Mouse (Mus musculus): ENCODE measurements around the gene Ccnc. TPM values are rescaled to one million over a fixed set of nuclear protein-coding genes. Genes with fewer than 3 reads are reported as not detected.
A peak's percentile ranks its signal among the peaks of the same experiment; 100 is the strongest.
"Not testable (repeated sequence)": the region's sequence is repeated elsewhere in the genome, so short reads cannot be mapped to it uniquely, and the experiment has no call there.

Gene Ccnc
- polyA plus RNA-seq, 1 experiment from 2014 or later, result 38.8 TPM

GRCm38 (mm10) chr4:21705046-21705445, 22.5 kb upstream of the Ccnc start:
- no peak overlapping the region for H3K4me2 ChIP-seq
- no peak overlapping the region for H3K4me3 ChIP-seq (ENCODE audit: low read depth, low read length)
- no peaks in the 10 kb centered on the region for H3K27me3 ChIP-seq (replicated peaks; ENCODE audit: control insufficient read depth, insufficient read depth, low read length)
- H3K36me3 ChIP-seq (ENCODE audit: control insufficient read depth, insufficient read depth, low read length), result no peaks in the 10 kb centered on the region
- no peak overlapping the region for H3K27ac ChIP-seq (ENCODE audit: low read depth, low read length)
- DNase-seq (ENCODE audit: low spot score) (no peak), ATAC-seq (replicated peaks; ENCODE audit: low FRiP score) (no peak)
- H3K9ac ChIP-seq (ENCODE audit: low read depth, low read length), result no peak overlapping the region
- H3K4me1 ChIP-seq (replicated peaks; ENCODE audit: control insufficient read depth, insufficient read depth, low read length), result no peaks in the 10 kb centered on the region
- H3K9me3 ChIP-seq (ENCODE audit: control insufficient read depth, low read length), result no peaks in the 10 kb centered on the region
- 39% methylated on average over 1 of the region's 1 CpGs for WGBS

DNA sequence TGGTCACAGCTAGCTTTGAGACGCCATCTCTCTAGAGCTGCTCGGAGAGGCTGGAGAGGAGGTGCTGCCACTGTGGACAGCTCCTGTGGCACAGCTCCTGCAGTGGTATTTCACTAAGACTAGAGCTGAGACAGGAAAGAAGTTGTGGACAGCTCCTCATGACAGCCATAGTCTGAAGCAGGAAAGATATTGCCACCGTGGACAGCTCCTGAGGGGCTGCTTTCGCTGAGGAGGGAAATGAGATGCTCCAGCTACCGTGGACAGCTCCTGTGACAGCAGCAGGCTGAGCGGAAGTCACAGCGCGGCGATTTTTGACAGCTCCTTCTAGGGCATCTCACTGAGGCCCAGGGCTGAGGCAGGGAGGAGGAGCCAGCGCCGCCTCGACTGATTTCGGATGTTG, 15.4 kb upstream of the Ccnc start:
- Histone ChIP-seq H3K27me3 (replicated peaks; ENCODE audit: control insufficient read depth, insufficient read depth, low read length) (no peaks in the 10 kb centered on the region; the same call in 1 of the 2 replicates), H3K4me2 (no peak overlapping the region), H3K36me3 (ENCODE audit: control insufficient read depth, insufficient read depth, low read length) (no peaks in the 10 kb centered on the region), H3K9me3 (ENCODE audit: control insufficient read depth, low read length) (no peaks in the 10 kb centered on the region), H3K27ac (ENCODE audit: low read depth, low read length) (no peak overlapping the region), H3K4me3 (ENCODE audit: low read depth, low read length) (no peak overlapping the region), H3K4me1 (replicated peaks; ENCODE audit: control insufficient read depth, insufficient read depth, low read length) (no peaks in the 10 kb centered on the region), H3K9ac (ENCODE audit: low read depth, low read length) (no peak overlapping the region)
- WGBS, result 6% methylated on average over 13 of the region's 13 CpGs
- DNase-seq (ENCODE audit: low spot score), result peak; percentile 80
- peak; percentile 86 for ATAC-seq (replicated peaks; ENCODE audit: low FRiP score)

- no peaks in the 10 kb centered on the region for H3K4me1 ChIP-seq (replicated peaks; ENCODE audit: control insufficient read depth, insufficient read depth, low read length)
- no peak for ATAC-seq (replicated peaks; ENCODE audit: low FRiP score)
- WGBS, result 64% methylated on average over 7 of the region's 7 CpGs
Observed at GRCm38 (mm10) chr4:21722752-21723334, 4.7 kb upstream of the Ccnc start.

DNA sequence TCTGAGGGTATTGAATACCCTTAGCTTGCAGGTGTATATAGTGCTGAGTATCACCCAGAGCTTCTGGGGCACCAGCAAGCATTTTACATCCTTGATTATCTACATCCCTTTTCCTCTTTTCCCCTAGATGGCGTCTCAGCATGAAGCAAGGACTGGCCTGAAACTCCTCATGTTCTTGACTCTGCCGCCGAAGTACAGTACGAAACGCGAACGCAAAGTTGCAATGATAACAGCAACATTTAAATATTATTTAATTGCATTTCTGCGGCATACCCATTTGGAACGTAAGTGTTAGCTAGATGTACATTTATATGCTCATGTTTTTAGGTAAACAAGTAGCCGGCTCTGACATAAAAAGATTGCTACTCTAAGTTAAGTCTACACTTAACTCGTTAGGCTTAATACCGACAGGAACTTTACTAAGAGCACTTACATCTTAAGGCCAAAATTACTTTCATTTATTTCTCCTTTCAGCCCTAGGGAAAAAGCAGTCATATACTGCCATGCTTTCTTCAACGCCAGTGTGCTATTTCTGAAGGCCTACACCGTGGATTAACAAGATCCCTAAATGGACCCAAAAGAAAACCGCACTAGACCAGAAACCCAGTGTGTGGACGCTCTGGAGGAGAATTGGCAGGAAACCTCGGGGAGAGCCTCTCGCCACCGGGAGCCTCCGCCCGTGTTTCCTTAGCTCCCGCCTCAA, 438 bp upstream of the Ccnc start:
- ATAC-seq (replicated peaks; ENCODE audit: low FRiP score) (peak; percentile 56), DNase-seq (ENCODE audit: low spot score) (peak; percentile 37)
- Histone ChIP-seq H3K36me3 (ENCODE audit: control insufficient read depth, insufficient read depth, low read length) (no peaks in the 10 kb centered on the region), H3K4me1 (replicated peaks; ENCODE audit: control insufficient read depth, insufficient read depth, low read length) (no peaks in the 10 kb centered on the region), H3K27ac (ENCODE audit: low read depth, low read length) (peak overlapping the region; percentile 78), H3K9me3 (ENCODE audit: control insufficient read depth, low read length) (no peaks in the 10 kb centered on the region), H3K27me3 (replicated peaks; ENCODE audit: control insufficient read depth, insufficient read depth, low read length) (no peaks in the 10 kb centered on the region), H3K9ac (ENCODE audit: low read depth, low read length) (peak overlapping the region; percentile 87), H3K4me3 (ENCODE audit: low read depth, low read length) (peak overlapping the region; percentile 90), H3K4me2 (peak overlapping the region; percentile 76)
- WGBS, result under 1% methylated on average over 22 of the region's 22 CpGs

More at GRCm38 (mm10) chr4:21722752-21723334, 4.7 kb upstream of the Ccnc start:
- Histone ChIP-seq H3K9ac (ENCODE audit: low read depth, low read length) (no peak overlapping the region), H3K27me3 (replicated peaks; ENCODE audit: control insufficient read depth, insufficient read depth, low read length) (no peaks in the 10 kb centered on the region), H3K36me3 (ENCODE audit: control insufficient read depth, insufficient read depth, low read length) (no peaks in the 10 kb centered on the region), H3K4me3 (ENCODE audit: low read depth, low read length) (no peak overlapping the region), H3K27ac (ENCODE audit: low read depth, low read length) (no peak overlapping the region), H3K4me2 (no peak overlapping the region), H3K9me3 (ENCODE audit: control insufficient read depth, low read length) (no peaks in the 10 kb centered on the region)
- no peak for DNase-seq (ENCODE audit: low spot score)

- DNase-seq (ENCODE audit: low spot score), result no peak
- WGBS, result 85% methylated on average over 4 of the region's 4 CpGs
- no peak overlapping the region for H3K27ac ChIP-seq (ENCODE audit: low read depth, low read length)
- H3K4me1 ChIP-seq (replicated peaks; ENCODE audit: control insufficient read depth, insufficient read depth, low read length), result no peaks in the 10 kb centered on the region
- H3K27me3 ChIP-seq (replicated peaks; ENCODE audit: control insufficient read depth, insufficient read depth, low read length), result no peaks in the 10 kb centered on the region
- no peak overlapping the region for H3K4me2 ChIP-seq
- H3K4me3 ChIP-seq (ENCODE audit: low read depth, low read length), result no peak overlapping the region
- no peaks in the 10 kb centered on the region for H3K9me3 ChIP-seq (ENCODE audit: control insufficient read depth, low read length)
- H3K36me3 ChIP-seq (ENCODE audit: control insufficient read depth, insufficient read depth, low read length), result no peaks in the 10 kb centered on the region
- no peak overlapping the region for H3K9ac ChIP-seq (ENCODE audit: low read depth, low read length)
- no peak for ATAC-seq (replicated peaks; ENCODE audit: low FRiP score)
Observed at GRCm38 (mm10) chr4:21739169-21739568, 11.7 kb downstream of the Ccnc start.

DNA sequence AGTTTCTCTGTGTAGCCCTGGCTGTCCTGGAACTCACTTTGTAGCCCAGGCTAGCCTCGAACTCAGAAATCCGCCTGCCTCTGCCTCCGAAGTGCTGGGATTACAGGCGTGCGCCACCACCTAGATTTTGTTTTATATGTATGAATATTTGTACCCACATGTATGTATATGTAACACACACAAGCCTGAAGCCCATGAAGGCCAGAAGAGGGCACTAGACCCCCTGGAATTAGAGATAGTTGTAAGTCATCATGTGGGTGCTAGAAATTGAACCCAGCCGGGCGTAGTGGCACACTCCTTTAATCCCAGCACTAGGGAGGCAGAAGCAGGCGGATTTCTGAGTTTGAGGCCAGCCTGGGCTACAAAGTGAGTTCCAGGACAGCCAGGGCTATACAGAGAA, 16.6 kb downstream of the Ccnc start:
- not testable (repeated sequence) for H3K4me1 ChIP-seq (replicated peaks; ENCODE audit: control insufficient read depth, insufficient read depth, low read length); H3K4me3 ChIP-seq (ENCODE audit: low read depth, low read length); H3K27ac ChIP-seq (ENCODE audit: low read depth, low read length); H3K36me3 ChIP-seq (ENCODE audit: control insufficient read depth, insufficient read depth, low read length); H3K4me2 ChIP-seq; H3K9ac ChIP-seq (ENCODE audit: low read depth, low read length); ATAC-seq (replicated peaks; ENCODE audit: low FRiP score); DNase-seq (ENCODE audit: low spot score); H3K27me3 ChIP-seq (replicated peaks; ENCODE audit: control insufficient read depth, insufficient read depth, low read length); H3K9me3 ChIP-seq (ENCODE audit: control insufficient read depth, low read length)
- 89% methylated on average over 8 of the region's 8 CpGs for WGBS

- Histone ChIP-seq H3K4me1 (replicated peaks; ENCODE audit: control insufficient read depth, insufficient read depth, low read length) (no peaks in the 10 kb centered on the region), H3K9ac (ENCODE audit: low read depth, low read length) (no peak overlapping the region), H3K36me3 (ENCODE audit: control insufficient read depth, insufficient read depth, low read length) (no peaks in the 10 kb centered on the region), H3K9me3 (ENCODE audit: control insufficient read depth, low read length) (no peaks in the 10 kb centered on the region), H3K4me2 (no peak overlapping the region), H3K4me3 (ENCODE audit: low read depth, low read length) (no peak overlapping the region), H3K27me3 (replicated peaks; ENCODE audit: control insufficient read depth, insufficient read depth, low read length) (no peaks in the 10 kb centered on the region), H3K27ac (ENCODE audit: low read depth, low read length) (no peak overlapping the region)
- ATAC-seq (replicated peaks; ENCODE audit: low FRiP score), result no peak
- 76% methylated on average over 5 of the region's 5 CpGs for WGBS
- no peak for DNase-seq (ENCODE audit: low spot score)
Observed at GRCm38 (mm10) chr4:21745723-21746122, 18.2 kb downstream of the Ccnc start.

- Histone ChIP-seq H3K4me3 (ENCODE audit: low read depth, low read length) (no peak overlapping the region), H3K9me3 (ENCODE audit: control insufficient read depth, low read length) (0 out of 2 replicates have a peak, but pooled peaks cover 3% of the 10 kb centered on the region), H3K36me3 (ENCODE audit: control insufficient read depth, insufficient read depth, low read length) (peaks cover 4% of the 10 kb centered on the region; the same call in 1 of the 2 replicates), H3K4me1 (replicated peaks; ENCODE audit: control insufficient read depth, insufficient read depth, low read length) (0 out of 2 replicates have a peak, but pooled peaks cover 6% of the 10 kb centered on the region), H3K27me3 (replicated peaks; ENCODE audit: control insufficient read depth, insufficient read depth, low read length) (no peaks in the 10 kb centered on the region), H3K9ac (ENCODE audit: low read depth, low read length) (no peak overlapping the region), H3K27ac (ENCODE audit: low read depth, low read length) (no peak overlapping the region), H3K4me2 (no peak overlapping the region)
- peak; percentile 79 for ATAC-seq (replicated peaks; ENCODE audit: low FRiP score)
- peak; percentile 32 for DNase-seq (ENCODE audit: low spot score)
- WGBS, result 54% methylated on average over 4 of the region's 4 CpGs
Observed at GRCm38 (mm10) chr4:21755123-21755789, 27.8 kb downstream of the Ccnc start.

Measured in liver, embryonic 11.5 days (tissue).